Mouse (Mus musculus) G1E (cell line): ENCODE results near the gene Nhsl2. TPM values are rescaled to one million over a fixed set of nuclear protein-coding genes. Genes with fewer than 3 reads are reported as not detected.

Source experiments
- ATAC-seq: 2 replicates; pipeline ENCODE4 v1.8.0; 2016; ENCODE audit warnings: mild to moderate bottlenecking; ENCODE audit not compliant: insufficient number of reproducible peaks, poor library complexity, low FRiP score, severe bottlenecking; ENCODE audit errors: extremely low read depth
- DNase-seq: peaks from one replicate; pipeline ENCODE4 v3.0.0; 2012; ENCODE audit warnings: low spot score
- H3K27me3 ChIP-seq: 2 replicates; pipeline ENCODE4 v1.6.1; 2012; ENCODE audit warnings: mild to moderate bottlenecking, low read length, inconsistent platforms; ENCODE audit not compliant: insufficient read depth
- H3K36me3 ChIP-seq: replicated peaks from 2 replicates; pipeline ENCODE3; 2012; ENCODE audit warnings: mild to moderate bottlenecking, inconsistent platforms
- H3K4me1 ChIP-seq: 2 replicates; pipeline ENCODE4 v1.6.1; 2012; ENCODE audit warnings: low read depth, low read length, inconsistent platforms, mixed read lengths; ENCODE audit not compliant: insufficient read depth
- H3K4me3 ChIP-seq: 2 replicates; pipeline ENCODE4 v1.5.1; 2012; ENCODE audit warnings: low read depth, mild to moderate bottlenecking, inconsistent platforms, low read length, moderate library complexity, mixed read lengths
- H3K9me3 ChIP-seq: replicated peaks from 2 replicates; pipeline ENCODE4 v1.6.1; 2012; ENCODE audit warnings: inconsistent platforms
- CTCF ChIP-seq: IDR thresholded peaks from 2 replicates; pipeline ENCODE4 v1.5.1; 2012; ENCODE audit warnings: low read depth, low read length, inconsistent platforms, mixed read lengths
- GATA1 ChIP-seq: IDR thresholded peaks from 2 replicates; pipeline ENCODE4 v1.6.1; 2012; ENCODE audit warnings: borderline replicate concordance, low read length, inconsistent platforms, mixed read lengths
- GATA2 ChIP-seq: IDR thresholded peaks from 2 replicates; pipeline ENCODE4 v1.6.1; 2012; ENCODE audit warnings: low read depth, low read length, inconsistent platforms, borderline replicate concordance
- POLR2AphosphoS5 ChIP-seq: IDR thresholded peaks from 2 replicates; pipeline ENCODE4 v1.6.1; 2012; ENCODE audit warnings: low read depth, low read length, inconsistent platforms; ENCODE audit not compliant: insufficient replicate concordance
- TAL1 ChIP-seq: conservative IDR thresholded peaks from 2 replicates; pipeline ENCODE4 v1.6.1; 2012; ENCODE audit warnings: low read depth, low read length, inconsistent platforms, mixed read lengths
- polyA plus RNA-seq: library from polyadenylated mRNA; stranded (reverse); fragments of >175 nt; gene quantifications from 2 replicates; pipeline ENCODE4 v1.2.3, GENCODE M21; 2012
- total RNA-seq, 2 experiments: library from RNA; stranded (forward) in 1 of 2; stranded (reverse) in 1 of 2; fragments of 200-1000 nt in 1 of 2; fragments of >200 nt in 1 of 2; fragmentation: Nextera tagmentation in 1 of 2; gene quantifications; 2 replicates each; pipeline ENCODE4 v1.2.3; 2014 to 2017

Nhsl2 gene
- total and polyA plus RNA-seq, 3 experiments, result 0.02 to 0.05 TPM; not detected in 1

GRCm38 (mm10) chrX:102076886-102077765, 227.9 kb downstream of the Nhsl2 start:
- Histone ChIP-seq H3K4me3 (no peak overlapping the region), H3K27me3 (0 out of 2 replicates have a peak, but pooled peaks cover 6% of the 10 kb centered on the region), H3K4me1 (no peaks in the 10 kb centered on the region), H3K9me3 (no peaks in the 10 kb centered on the region), H3K36me3 (no peaks in the 10 kb centered on the region)
- ATAC-seq, result no peak
- no peak for TF ChIP-seq CTCF
- no peak for TF ChIP-seq GATA1
- no peak for TF ChIP-seq TAL1
- no peak for TF ChIP-seq POLR2AphosphoS5
- no peak for TF ChIP-seq GATA2
- DNase-seq, result no peak

- no peaks in the 10 kb centered on the region for H3K9me3 ChIP-seq
- no peak for ATAC-seq
- TF ChIP-seq GATA1, result no peak
- no peak for TF ChIP-seq POLR2AphosphoS5
- TF ChIP-seq TAL1, result no peak
- no peak for TF ChIP-seq GATA2
- TF ChIP-seq CTCF, result no peak
- no peak for DNase-seq
- H3K27me3 ChIP-seq, result peaks cover 2% of the 10 kb centered on the region; the same call in 1 of the 2 replicates
- no peaks in the 10 kb centered on the region for H3K36me3 ChIP-seq
- no peaks in the 10 kb centered on the region for H3K4me1 ChIP-seq
- no peak overlapping the region for H3K4me3 ChIP-seq
Measured at GRCm38 (mm10) chrX:102081076-102081475, 231.9 kb downstream of the Nhsl2 start.

- ATAC-seq, result no peak
- TF ChIP-seq GATA2, result no peak
- TF ChIP-seq TAL1, result no peak
- TF ChIP-seq GATA1, result no peak
- no peak for TF ChIP-seq POLR2AphosphoS5
- TF ChIP-seq CTCF, result no peak
- Histone ChIP-seq H3K4me3 (no peak overlapping the region), H3K27me3 (peaks cover 2% of the 10 kb centered on the region; the same call in 1 of the 2 replicates), H3K36me3 (no peaks in the 10 kb centered on the region), H3K9me3 (no peaks in the 10 kb centered on the region), H3K4me1 (no peaks in the 10 kb centered on the region)
- DNase-seq, result no peak
Measured at GRCm38 (mm10) chrX:102081573-102082279, 232.5 kb downstream of the Nhsl2 start.

GRCm38 (mm10) chrX:102082340-102082739, 233.2 kb downstream of the Nhsl2 start:
- H3K27me3 ChIP-seq, result peaks cover 2% of the 10 kb centered on the region; the same call in 1 of the 2 replicates
- TF ChIP-seq CTCF, result no peak
- no peaks in the 10 kb centered on the region for H3K9me3 ChIP-seq
- DNase-seq, result no peak
- H3K4me1 ChIP-seq, result no peaks in the 10 kb centered on the region
- no peak overlapping the region for H3K4me3 ChIP-seq
- no peaks in the 10 kb centered on the region for H3K36me3 ChIP-seq
- ATAC-seq, result no peak

GRCm38 (mm10) chrX:102085798-102086443, 236.7 kb downstream of the Nhsl2 start:
- ATAC-seq (no peak), DNase-seq (no peak)
- no peak overlapping the region for H3K4me3 ChIP-seq
- H3K9me3 ChIP-seq, result no peaks in the 10 kb centered on the region
- peaks cover 2% of the 10 kb centered on the region; the same call in 1 of the 2 replicates for H3K4me1 ChIP-seq
- TF ChIP-seq TAL1 (no peak), CTCF (no peak), POLR2AphosphoS5 (no peak), GATA2 (no peak), GATA1 (no peak)
- no peaks in the 10 kb centered on the region; the same call in 1 of the 2 replicates for H3K27me3 ChIP-seq
- H3K36me3 ChIP-seq, result no peaks in the 10 kb centered on the region

GRCm38 (mm10) chrX:102090605-102091004, 241.4 kb downstream of the Nhsl2 start:
- ATAC-seq, result no peak
- Histone ChIP-seq H3K4me3 (no peak overlapping the region), H3K27me3 (peaks cover 8% of the 10 kb centered on the region; the same call in 1 of the 2 replicates), H3K4me1 (peaks cover 2% of the 10 kb centered on the region; the same call in 1 of the 2 replicates), H3K36me3 (no peaks in the 10 kb centered on the region), H3K9me3 (no peaks in the 10 kb centered on the region)
- TF ChIP-seq GATA2 (no peak), TAL1 (no peak), CTCF (no peak), GATA1 (no peak), POLR2AphosphoS5 (no peak)
- no peak for DNase-seq
